Mouse (Mus musculus) B cell, adult 62 days (primary cell): ENCODE results near the gene Syt14. TPM values are rescaled to one million over a fixed set of nuclear protein-coding genes. Genes with fewer than 3 reads are reported as not detected.

Source experiments
- total RNA-seq: library from RNA; stranded (reverse); gene quantifications from 4 replicates; pipeline ENCODE4 v1.2.4, GENCODE M21; 2023

The Syt14 gene
- total RNA-seq, result not detected in 4 replicates

DNA sequence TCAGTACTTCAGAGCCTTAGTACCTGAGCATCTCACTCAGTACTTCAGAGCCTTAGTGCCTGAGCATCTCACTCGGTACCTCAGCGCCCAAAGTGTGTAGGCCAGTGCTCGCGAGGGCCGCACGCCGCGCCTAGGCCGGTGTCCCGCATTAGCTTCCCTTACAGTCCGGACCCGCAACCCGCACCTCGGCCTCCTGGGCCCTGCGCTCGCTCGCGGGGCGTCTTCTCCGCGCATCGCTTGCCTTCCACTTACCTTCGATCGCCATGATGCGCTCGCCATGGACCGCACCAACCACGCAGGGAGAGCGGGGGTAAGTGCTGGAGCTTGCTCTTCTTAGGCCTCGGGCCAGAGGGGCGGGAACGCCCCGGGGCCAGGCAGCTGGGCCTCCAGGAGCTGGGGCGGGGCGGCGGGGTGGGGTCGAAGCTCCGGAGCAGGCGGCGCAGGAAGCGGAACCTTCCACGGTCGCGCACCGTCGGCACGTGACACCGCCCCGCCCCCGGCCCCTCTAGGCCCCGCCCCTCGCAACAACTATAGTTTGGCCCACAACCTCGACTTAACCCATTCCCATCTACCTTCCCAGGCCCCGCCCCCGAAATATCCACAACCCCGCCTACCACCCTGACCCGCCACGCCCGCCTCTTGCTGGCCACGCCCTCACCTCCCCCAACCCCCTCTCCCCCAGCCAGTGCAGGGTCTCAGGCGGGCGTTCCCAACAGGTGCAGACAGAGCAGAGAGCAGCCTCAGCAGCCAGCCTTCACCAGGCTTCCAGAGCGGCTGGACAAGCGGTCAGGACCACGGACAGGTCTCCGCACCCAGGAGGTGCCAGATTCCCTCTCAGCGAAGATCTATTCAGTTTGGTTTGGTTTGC lies at the start of gene Syt14:
Gene Syt14, minus strand, starts transcription at position 405 of the 868 bp plus-strand sequence.

DNA sequence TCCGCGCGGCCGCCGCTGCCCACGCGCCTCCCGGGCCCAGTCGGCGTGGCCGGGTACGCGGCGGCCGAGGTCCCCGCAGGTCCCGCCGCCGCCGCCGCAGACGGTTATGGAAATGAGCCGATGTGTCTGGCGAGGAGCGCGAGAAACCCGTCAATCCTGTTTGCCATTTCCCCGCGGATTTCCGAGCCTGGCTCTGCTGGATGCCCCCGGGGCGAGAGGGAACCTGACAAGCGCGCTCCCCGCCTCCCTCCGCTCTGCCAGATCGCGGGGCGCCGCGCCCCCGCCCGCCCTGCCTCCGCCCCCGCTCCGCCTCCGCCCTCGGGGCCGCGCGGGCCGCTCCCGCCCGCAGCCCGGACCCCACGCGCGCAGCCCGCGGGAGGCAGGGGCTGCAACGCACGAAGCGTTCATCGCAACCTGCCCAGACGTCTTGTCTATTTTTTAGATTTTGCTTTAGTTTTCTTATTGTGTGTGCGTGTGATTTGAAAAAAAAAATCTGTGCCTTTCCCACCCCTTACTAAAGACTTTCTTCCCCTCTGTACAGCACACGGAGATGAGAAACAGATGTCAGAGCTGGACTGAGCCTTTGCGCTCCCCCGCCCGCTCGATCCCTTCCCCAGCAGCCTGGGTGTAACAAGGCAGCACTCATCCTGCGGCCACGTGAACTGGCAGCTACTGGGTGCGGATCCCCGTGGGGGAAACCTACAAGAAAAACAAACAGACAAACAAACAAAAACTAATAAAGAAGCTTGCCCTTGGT lies 179.9 kb downstream of the Syt14 start, which contains the start of gene Sertad4:
Gene Sertad4, minus strand, starts transcription at position 283 of the 757 bp plus-strand sequence.

Other genes with a start within 250 kb of the Syt14 start
- gene Sertad4, start 180.0 kb downstream of the Syt14 start, total RNA-seq, result 0.22 to 0.27 TPM in 2 of 4 replicates, not detected in the others
- 37.1 to 59.1 TPM (median 47.9 TPM) in 4 replicates for gene Diexf, start 94.5 kb upstream of the Syt14 start, total RNA-seq
- gene Irf6, start 117.3 kb upstream of the Syt14 start, total RNA-seq, result 0.15 to 0.18 TPM in 2 of 4 replicates, not detected in the others
- gene A130010J15Rik, start 132.3 kb upstream of the Syt14 start, total RNA-seq, result 2.7 to 3.5 TPM (median 2.8 TPM) in 4 replicates
- 327 to 372 TPM (median 355 TPM) in 4 replicates for gene Traf3ip3, start 165.9 kb upstream of the Syt14 start, total RNA-seq
- 20.0 to 33.6 TPM (median 26.3 TPM) in 4 replicates for gene Lamb3, start 171.9 kb upstream of the Syt14 start, total RNA-seq
- gene Hsd11b1, start 228.3 kb upstream of the Syt14 start, total RNA-seq, result 7.7 to 12.7 TPM (median 11.1 TPM) in 4 replicates
- gene G0s2, start 237.4 kb upstream of the Syt14 start, total RNA-seq, result 0.70 TPM in 1 of 4 replicates, not detected in the others